ENCODE assay signal across 14 mouse cellular contexts in the genomic region with DNA sequence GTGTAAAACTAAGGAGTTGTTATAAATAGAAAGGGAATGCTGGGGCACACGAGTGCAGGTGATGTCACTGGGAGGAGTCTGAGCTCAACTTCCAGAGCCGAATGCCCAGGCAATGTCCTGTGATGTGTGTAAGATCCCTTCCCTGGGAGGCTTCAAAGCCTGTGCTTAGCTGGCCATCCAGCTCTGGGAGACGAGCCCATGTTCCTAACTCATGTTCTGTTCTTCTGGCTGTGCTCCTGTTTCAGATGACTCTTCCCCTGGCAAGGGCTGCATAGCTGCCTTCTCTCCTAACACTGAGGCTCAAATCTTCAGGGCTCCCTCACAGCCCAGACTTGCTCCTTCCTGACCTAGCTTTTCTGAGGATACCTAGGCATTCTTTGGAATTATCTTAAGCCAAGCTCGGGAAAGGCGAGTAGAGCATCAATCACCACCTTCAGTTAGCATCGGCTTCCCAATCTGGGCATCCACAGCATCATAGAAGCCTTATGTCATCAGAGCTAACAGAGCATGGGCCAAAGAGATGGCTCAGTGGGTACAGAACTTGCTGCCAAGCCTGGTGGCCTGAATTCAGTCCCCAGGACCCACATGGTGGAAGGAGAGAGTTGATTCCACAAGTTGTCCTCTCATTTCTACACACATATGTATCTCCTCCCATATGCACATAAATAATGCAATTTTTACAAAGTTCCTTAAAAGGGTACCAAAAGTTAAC. TPM values are rescaled to one million over a fixed set of nuclear protein-coding genes. Genes with fewer than 3 reads are reported as not detected.
A peak's percentile ranks its signal among the peaks of the same experiment; 100 is the strongest.
DNase-seq lines count a peak whose midpoint lies in the region; TF ChIP-seq lines count a peak whose summit lies in the region.
"Had no signal": no experiment of that assay in that cellular context is flagged by ENCODE, and none has a peak within 500 bp of the region (broad histone marks: within the 10 kb centered on the region; RNA-seq: fewer than 3 reads in every experiment).

No protein-coding gene starts in this region.

- H3K27ac ChIP-seq in layer of hippocampus, adult 2 months: peak overlapping the region; percentile 89
- peak overlapping the region; percentile 4; the same call in 1 of the 2 replicates for H3K27ac ChIP-seq in cerebellum, adult 2 months (ENCODE audit: insufficient read depth, low read length)
- H3K27ac ChIP-seq: embryonic facial prominence, embryonic 12.5 days; forebrain, embryonic 12.5 days; hindbrain, embryonic 14.5 days; liver, embryonic 15.5 days had no signal

- TF ChIP-seq CTCF in layer of hippocampus, adult 2 months (conservative IDR thresholded peaks at IDR 0.05): no peak
- no peak for TF ChIP-seq CTCF in cerebellum, adult 2 months (IDR thresholded peaks at IDR 0.05; ENCODE audit: borderline replicate concordance, insufficient read depth, low read depth, low read length)

- no peaks in the 10 kb centered on the region for H3K27me3 ChIP-seq in cerebellum, adult 2 months (ENCODE audit: control insufficient read depth, insufficient read depth, low read length)
- H3K27me3 ChIP-seq: embryonic facial prominence, embryonic 12.5 days; forebrain, embryonic 12.5 days; liver, embryonic 15.5 days had no signal

- WGBS in cerebellum, adult 2 months: 20% methylated on average over 6 of the region's 6 CpGs

- DNase-seq in layer of hippocampus, adult 2 months (ENCODE audit: low spot score in 2 of 2): peak in 1 of 2 experiments; percentile 41
- DNase-seq in layer of hippocampus, adult 9-10 months (ENCODE audit: low spot score): no peak
- peak; percentile 34 to 67 for DNase-seq in cerebellum, adult 2 months
- DNase-seq in gastrocnemius, adult 8-10 months (ENCODE audit: low spot score in 2 of 2): peak; percentile 17 to 22
- DNase-seq in heart, postnatal 4 days: peak; percentile 10
- no peak for DNase-seq in adrenal gland, adult (ENCODE audit: inconsistent age in 2 of 2, low spot score in 1 of 2)
- DNase-seq in right cerebral cortex, postnatal 10 days (ENCODE audit: low spot score in 2 of 2): no peak
- DNase-seq: kidney, adult 9 months; right cerebral cortex, postnatal 4 days; thymus, postnatal 14 days had no signal

- TF ChIP-seq POLR2A in cerebellum, adult 2 months (IDR thresholded peaks at IDR 0.05; ENCODE audit: borderline replicate concordance, insufficient read depth, low read length): no peak

- H3K4me1 ChIP-seq in cerebellum, adult 2 months (ENCODE audit: control insufficient read depth, insufficient read depth, low read length): peaks cover 8% of the 10 kb centered on the region; the same call in 1 of the 2 replicates
- H3K4me1 ChIP-seq: embryonic facial prominence, embryonic 12.5 days; forebrain, embryonic 12.5 days; liver, embryonic 15.5 days had no signal

- no peak overlapping the region for H3K4me3 ChIP-seq in layer of hippocampus, adult 2 months
- no peak overlapping the region for H3K4me3 ChIP-seq in cerebellum, adult 2 months (replicated peaks; ENCODE audit: insufficient read depth, low read depth, low read length)
- H3K4me3 ChIP-seq: embryonic facial prominence, embryonic 12.5 days; forebrain, embryonic 12.5 days; liver, embryonic 15.5 days had no signal

RNA-seq across cellular contexts. Expression of gene Lgi1, which starts 52.4 kb away (rescaled TPM):
- 100 to 1,000 TPM; 196 to 209 TPM for total RNA-seq in layer of hippocampus, adult 2 months (2021)
- polyA plus RNA-seq in cerebellum, adult 2 months (2012; rRNA removed): 54.0 and 58.8 TPM in 2 replicates
- 1 to 10 TPM; 1.7 to 4.1 (median 3.1) TPM for total RNA-seq in gastrocnemius, adult 8-10 months (2022)
- under 1 TPM; 0.24 to 0.36 TPM for total RNA-seq in heart, postnatal 4 days (2021)

Comparison
In these comparisons a context has a peak if more than half of its experiments do, and no peak if none do; other contexts are left out.
1. DNase-seq: peak in cerebellum, adult 2 months (2 of 2), gastrocnemius, adult 8-10 months (2 of 2) and heart, postnatal 4 days (single experiment); none in layer of hippocampus, adult 9-10 months (single experiment), adrenal gland, adult (0 of 2) and right cerebral cortex, postnatal 10 days (0 of 2).
2. RNA of gene Lgi1, which starts 52.4 kb away (total RNA-seq): 196 to 209 TPM in layer of hippocampus, adult 2 months; 1.7 to 4.1 TPM in gastrocnemius, adult 8-10 months and 0.24 to 0.36 TPM in heart, postnatal 4 days; every median in the first group is over 10 times any median in the second.